Mouse (Mus musculus) neural tube, embryonic 14.5 days (tissue): Measurements from ENCODE around the gene Mrpl43. TPM values are rescaled to one million over a fixed set of nuclear protein-coding genes. Genes with fewer than 3 reads are reported as not detected.

ENCODE experiments used
- ATAC-seq: fragments of 200-750 bp; cut with Nextera tagmentation; 2 replicates; pipeline ENCODE4 v1.8.0; 2017; ENCODE audit warnings: low read depth, mild to moderate bottlenecking, moderate TSS enrichment, moderate library complexity
- H3K27ac ChIP-seq: fragments of 300-500 bp; sonication (generic); 2 replicates; pipeline ENCODE4 v1.5.1; 2014; ENCODE audit warnings: low read depth, mild to moderate bottlenecking, control low read depth, low read length, moderate library complexity, mixed read lengths
- H3K27me3 ChIP-seq: fragments of 300-500 bp; sonication (generic); 2 replicates; pipeline ENCODE4 v1.6.1; 2014; ENCODE audit warnings: low read length; ENCODE audit not compliant: control insufficient read depth, insufficient read depth
- H3K36me3 ChIP-seq: fragments of 300-500 bp; sonication (generic); 2 replicates; pipeline ENCODE4 v1.6.1; 2014; ENCODE audit warnings: low read length, mixed read lengths; ENCODE audit not compliant: control insufficient read depth, insufficient read depth
- H3K4me1 ChIP-seq: fragments of 300-500 bp; sonication (generic); 2 replicates; pipeline ENCODE4 v1.6.1; 2014; ENCODE audit warnings: low read length; ENCODE audit not compliant: control insufficient read depth, insufficient read depth
- H3K4me2 ChIP-seq: fragments of 300-500 bp; sonication (generic); 2 replicates; pipeline ENCODE4 v1.6.1; 2014; ENCODE audit warnings: mild to moderate bottlenecking, low read depth, low read length, control low read depth
- H3K4me3 ChIP-seq: fragments of 300-500 bp; sonication (generic); 2 replicates; pipeline ENCODE4 v1.5.1; 2014; ENCODE audit warnings: low read depth, low read length, control low read depth, mixed read lengths
- H3K9ac ChIP-seq: fragments of 300-500 bp; sonication (generic); replicated peaks from 2 replicates; pipeline ENCODE4 v1.6.1; 2014; ENCODE audit warnings: low read depth, mild to moderate bottlenecking, control low read depth, low read length, mixed read lengths
- H3K9me3 ChIP-seq: fragments of 300-500 bp; sonication (generic); 2 replicates; pipeline ENCODE4 v1.6.1; 2016; ENCODE audit warnings: low read length; ENCODE audit not compliant: control insufficient read depth
- WGBS: fragments of 180-500 bp; shearing (Covaris S2); extraction: QIAGEN DNeasy Blood & Tissue Kit; methylation state at CpG from one replicate; pipeline ENCODE4 v1.1.7; 2014; 5-methylcytosine and 5-hydroxymethylcytosine counted together
- polyA plus RNA-seq: library from polyadenylated mRNA; unstranded; fragments of >200 nt; fragmentation: Nextera tagmentation; extraction: Ambion mirVana; gene quantifications from 2 replicates; pipeline ENCODE4 v1.2.1, GENCODE M21; 2014

The Mrpl43 gene
- polyA plus RNA-seq, 1 experiment from 2014 or later: 88.0 TPM

DNA sequence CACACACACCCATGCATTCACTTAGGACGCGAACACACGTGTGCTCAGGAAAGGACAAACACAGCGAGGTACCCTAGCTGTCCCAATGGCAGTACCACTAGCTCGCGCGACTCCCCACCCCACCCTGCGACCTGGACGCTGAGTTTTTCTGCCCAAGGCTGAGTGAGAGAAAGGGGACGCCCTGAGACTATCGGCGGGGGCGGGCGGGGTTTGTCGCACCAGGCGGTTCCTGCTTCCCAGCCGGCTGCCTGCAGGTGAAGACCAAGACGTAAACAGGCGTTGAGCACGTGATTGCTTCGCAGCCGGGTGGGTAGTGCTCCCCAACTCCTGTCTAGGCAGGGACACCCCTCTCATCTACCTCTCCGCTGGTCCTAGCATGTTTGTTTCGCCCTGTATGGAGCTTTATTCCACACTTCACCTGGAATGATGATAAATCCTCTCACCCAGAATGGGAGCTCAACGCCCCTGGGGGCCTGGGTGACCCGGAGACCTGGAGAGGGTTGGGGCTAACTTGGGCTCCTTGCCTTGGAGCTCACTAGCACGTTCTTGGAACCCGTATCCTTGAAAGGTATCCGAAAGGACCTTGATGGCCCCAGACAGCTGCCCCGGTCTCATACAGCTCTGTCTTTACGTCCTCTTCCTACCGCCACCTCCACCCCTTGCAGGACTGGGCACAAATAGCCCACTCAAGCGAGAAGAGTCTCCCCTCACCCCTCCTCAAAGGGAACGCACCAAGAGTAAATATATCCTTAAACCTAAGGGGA, 9.5 kb upstream of the Mrpl43 start:
- H3K27ac ChIP-seq: peak overlapping the region; percentile 94
- ATAC-seq: peak; percentile 26; the same call in 1 of the 2 replicates
- peak overlapping the region; percentile 35; the same call in 1 of the 2 replicates for H3K9ac ChIP-seq
- peak overlapping the region; percentile 91 for H3K4me2 ChIP-seq
- no peaks in the 10 kb centered on the region for H3K9me3 ChIP-seq
- WGBS: under 1% methylated on average over 30 of the region's 34 CpGs
- H3K4me1 ChIP-seq: peaks cover 33% of the 10 kb centered on the region
- H3K27me3 ChIP-seq: no peaks in the 10 kb centered on the region
- H3K36me3 ChIP-seq: peaks cover 11% of the 10 kb centered on the region; the same call in 1 of the 2 replicates
- peak overlapping the region; percentile 31 for H3K4me3 ChIP-seq

DNA sequence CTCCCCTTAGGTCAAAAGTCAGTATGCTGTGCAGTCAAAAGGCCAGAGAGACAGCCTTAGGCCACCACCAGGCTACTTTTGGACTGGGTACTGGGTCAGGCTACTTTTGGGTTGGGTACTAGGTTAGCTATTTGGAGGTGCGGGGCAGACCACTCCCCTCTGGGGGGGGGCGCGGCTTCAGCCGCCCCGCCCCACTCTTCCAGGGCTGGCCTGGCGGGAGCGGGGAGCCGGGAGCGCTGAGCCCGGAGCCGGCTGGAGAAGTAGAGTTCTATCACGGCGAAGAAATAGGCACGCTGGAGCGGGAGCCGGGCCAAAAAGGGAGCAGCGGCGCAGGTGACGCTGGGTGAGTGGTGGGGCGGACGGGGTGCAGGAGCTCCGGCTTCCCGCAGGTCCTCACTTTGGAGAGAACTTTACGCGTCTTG, 8.8 kb upstream of the Mrpl43 start:
- Histone ChIP-seq H3K4me3 (peak overlapping the region; percentile 31), H3K9ac (peak overlapping the region; percentile 35; the same call in 1 of the 2 replicates), H3K4me1 (peaks cover 28% of the 10 kb centered on the region), H3K9me3 (no peaks in the 10 kb centered on the region), H3K4me2 (peak overlapping the region; percentile 91), H3K27me3 (no peaks in the 10 kb centered on the region), H3K27ac (peak overlapping the region; percentile 16; the same call in 1 of the 2 replicates), H3K36me3 (peaks cover 18% of the 10 kb centered on the region; the same call in 1 of the 2 replicates)
- WGBS: under 1% methylated on average over 24 of the region's 25 CpGs
- no peak for ATAC-seq

- WGBS: 10% methylated on average over 10 of the region's 10 CpGs
- no peaks in the 10 kb centered on the region for H3K27me3 ChIP-seq
- H3K36me3 ChIP-seq: peaks cover 20% of the 10 kb centered on the region; the same call in 1 of the 2 replicates
- H3K4me1 ChIP-seq: peaks cover 30% of the 10 kb centered on the region
- peak within 1 kb of the TSS; percentile 91 for H3K4me2 ChIP-seq
- H3K9ac ChIP-seq: peak within 1 kb of the TSS; percentile 35; the same call in 1 of the 2 replicates
- H3K27ac ChIP-seq: peak within 1 kb of the TSS; percentile 16; the same call in 1 of the 2 replicates
- ATAC-seq: no peak
- H3K9me3 ChIP-seq: no peaks in the 10 kb centered on the region
- peak within 1 kb of the TSS; percentile 31 for H3K4me3 ChIP-seq
Measured at GRCm38 (mm10) chr19:45014335-45014971, 8.2 kb upstream of the Mrpl43 start, which contains the start of gene Lzts2. TSS of gene Lzts2 (plus strand) at chr19:45014414.

GRCm38 (mm10) chr19:45013581-45014225, 7.5 kb upstream of the Mrpl43 start:
- 60% methylated on average over 6 of the region's 6 CpGs for WGBS
- H3K4me2 ChIP-seq: no peak overlapping the region
- H3K27ac ChIP-seq: no peak overlapping the region
- no peak for ATAC-seq
- H3K36me3 ChIP-seq: peaks cover 20% of the 10 kb centered on the region; the same call in 1 of the 2 replicates
- H3K4me3 ChIP-seq: no peak overlapping the region
- no peaks in the 10 kb centered on the region for H3K27me3 ChIP-seq
- no peaks in the 10 kb centered on the region for H3K9me3 ChIP-seq
- H3K9ac ChIP-seq: no peak overlapping the region
- peaks cover 25% of the 10 kb centered on the region for H3K4me1 ChIP-seq

GRCm38 (mm10) chr19:45012636-45013035, 6.4 kb upstream of the Mrpl43 start:
- Histone ChIP-seq H3K9me3 (no peaks in the 10 kb centered on the region), H3K27me3 (no peaks in the 10 kb centered on the region), H3K36me3 (peaks cover 20% of the 10 kb centered on the region; the same call in 1 of the 2 replicates), H3K4me3 (no peak overlapping the region), H3K27ac (peak overlapping the region; percentile 49; the same call in 1 of the 2 replicates), H3K4me1 (peaks cover 24% of the 10 kb centered on the region), H3K4me2 (no peak overlapping the region), H3K9ac (no peak overlapping the region)
- no peak for ATAC-seq
- WGBS: 32% methylated on average over 6 of the region's 6 CpGs

GRCm38 (mm10) chr19:45012219-45012618, 6.0 kb upstream of the Mrpl43 start:
- Histone ChIP-seq H3K4me2 (no peak overlapping the region), H3K4me3 (no peak overlapping the region), H3K27me3 (no peaks in the 10 kb centered on the region), H3K9me3 (no peaks in the 10 kb centered on the region), H3K27ac (peak overlapping the region; percentile 49; the same call in 1 of the 2 replicates), H3K36me3 (peaks cover 20% of the 10 kb centered on the region; the same call in 1 of the 2 replicates), H3K4me1 (peaks cover 27% of the 10 kb centered on the region), H3K9ac (no peak overlapping the region)
- 85% methylated on average over 8 of the region's 8 CpGs for WGBS
- ATAC-seq: no peak

DNA sequence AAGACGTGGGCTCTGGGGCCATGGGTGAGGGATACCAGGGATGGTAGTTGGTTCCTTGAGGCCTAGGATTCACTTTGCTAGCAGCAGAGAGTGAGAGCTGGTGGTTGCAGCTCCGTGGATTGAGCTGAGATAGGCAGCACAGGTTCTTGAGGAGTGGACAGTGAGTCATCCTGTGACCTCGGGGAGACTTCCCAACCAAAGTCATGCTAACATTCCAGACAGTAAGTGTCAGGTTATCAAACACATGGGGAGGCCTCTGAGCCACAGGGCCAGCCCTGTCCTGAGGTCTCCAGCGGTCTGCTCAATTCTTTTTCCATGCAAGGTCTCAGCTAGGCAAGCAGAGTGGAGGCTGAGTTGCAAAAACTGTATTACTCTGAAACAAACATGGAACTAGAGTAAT, 4.4 kb upstream of the Mrpl43 start:
- peaks cover 20% of the 10 kb centered on the region; the same call in 1 of the 2 replicates for H3K36me3 ChIP-seq
- H3K27ac ChIP-seq: no peak overlapping the region
- WGBS: 90% methylated on average over 4 of the region's 4 CpGs
- H3K27me3 ChIP-seq: no peaks in the 10 kb centered on the region
- H3K4me2 ChIP-seq: no peak overlapping the region
- no peak overlapping the region for H3K4me3 ChIP-seq
- ATAC-seq: no peak
- H3K9me3 ChIP-seq: no peaks in the 10 kb centered on the region
- H3K4me1 ChIP-seq: peaks cover 19% of the 10 kb centered on the region
- H3K9ac ChIP-seq: no peak overlapping the region

DNA sequence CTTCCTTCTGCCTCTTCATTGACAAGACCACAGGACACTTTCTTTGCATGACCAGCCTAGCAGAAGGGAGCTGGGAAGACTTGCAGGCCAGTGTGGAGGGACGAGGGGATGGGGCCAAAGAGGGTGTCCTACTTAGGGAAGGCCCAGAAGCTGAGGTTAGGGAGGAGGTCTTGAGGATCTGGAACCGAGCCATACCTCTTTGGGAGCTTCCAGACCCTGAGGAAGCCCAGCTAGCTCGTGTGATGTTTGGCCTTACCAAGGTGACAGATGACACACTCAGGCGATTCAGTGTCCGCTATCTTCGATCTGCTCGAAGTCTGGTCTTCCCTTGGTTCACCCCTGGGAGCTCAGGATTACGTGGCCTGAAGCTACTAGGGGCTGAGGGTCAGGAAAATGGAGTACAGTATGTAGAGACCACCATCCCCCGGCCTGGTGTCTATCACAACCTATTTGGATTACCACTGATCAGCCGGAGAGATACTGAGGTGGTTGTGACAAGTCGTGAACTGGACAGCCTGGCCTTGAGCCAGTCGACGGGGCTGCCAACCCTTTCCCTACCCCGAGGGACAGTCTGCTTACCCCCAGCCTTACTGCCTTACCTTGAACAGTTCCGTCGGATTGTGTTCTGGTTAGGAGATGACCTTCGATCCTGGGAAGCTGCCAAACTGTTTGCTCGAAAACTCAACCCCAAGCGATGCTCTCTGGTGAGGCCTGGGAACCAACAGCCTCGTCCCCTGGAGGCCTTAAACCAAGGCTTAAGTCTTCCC, 1.4 kb upstream of the Mrpl43 start:
- Histone ChIP-seq H3K9me3 (no peaks in the 10 kb centered on the region), H3K4me2 (peak overlapping the region; percentile 92), H3K9ac (no peak overlapping the region), H3K4me1 (peaks cover 19% of the 10 kb centered on the region), H3K27ac (no peak overlapping the region), H3K4me3 (peak overlapping the region; percentile 69; the same call in 1 of the 2 replicates), H3K27me3 (no peaks in the 10 kb centered on the region), H3K36me3 (peaks cover 20% of the 10 kb centered on the region; the same call in 1 of the 2 replicates)
- ATAC-seq: no peak
- 94% methylated on average over 20 of the region's 20 CpGs for WGBS
